Mouse (Mus musculus): ENCODE data around the gene Wscd2.

Wscd2 gene

GRCm38 (mm10) chr5:113485584-113486162, 4.5 kb upstream of the Wscd2 start:
- DNase-seq, result no peak

GRCm38 (mm10) chr5:113487879-113488278, 2.3 kb upstream of the Wscd2 start:
- DNase-seq, result no peak

GRCm38 (mm10) chr5:113489617-113490016, 516 bp upstream of the Wscd2 start:
- DNase-seq, result no peak

GRCm38 (mm10) chr5:113490467-113491260, 531 bp downstream of the Wscd2 start:
- peak; percentile 33 for DNase-seq

- no peak for DNase-seq
Observed at GRCm38 (mm10) chr5:113491552-113491951, 1.4 kb downstream of the Wscd2 start.

- DNase-seq, result no peak
Observed at GRCm38 (mm10) chr5:113491988-113492387, 1.9 kb downstream of the Wscd2 start.

- no peak for DNase-seq
Observed at GRCm38 (mm10) chr5:113492417-113493035, 2.4 kb downstream of the Wscd2 start.

- DNase-seq, result no peak
Observed at GRCm38 (mm10) chr5:113493997-113494396, 3.9 kb downstream of the Wscd2 start.

- DNase-seq, result no peak
Observed at GRCm38 (mm10) chr5:113496926-113497325, 6.8 kb downstream of the Wscd2 start.

- no peak for DNase-seq
Observed at GRCm38 (mm10) chr5:113499421-113499820, 9.3 kb downstream of the Wscd2 start.

GRCm38 (mm10) chr5:113503276-113503675, 13.1 kb downstream of the Wscd2 start:
- DNase-seq, result peak; percentile 60

- DNase-seq, result no peak
Observed at GRCm38 (mm10) chr5:113504654-113505053, 14.5 kb downstream of the Wscd2 start.

- no peak for DNase-seq
Observed at GRCm38 (mm10) chr5:113506065-113506464, 15.9 kb downstream of the Wscd2 start.

- no peak for DNase-seq
Observed at GRCm38 (mm10) chr5:113506779-113507178, 16.6 kb downstream of the Wscd2 start.

- DNase-seq, result no peak
Observed at GRCm38 (mm10) chr5:113509167-113509566, 19.0 kb downstream of the Wscd2 start.

GRCm38 (mm10) chr5:113513640-113514039, 23.5 kb downstream of the Wscd2 start:
- no peak for DNase-seq

GRCm38 (mm10) chr5:113514062-113514461, 23.9 kb downstream of the Wscd2 start:
- peak; percentile 87 for DNase-seq

GRCm38 (mm10) chr5:113516119-113516872, 26.2 kb downstream of the Wscd2 start:
- no peak for DNase-seq

GRCm38 (mm10) chr5:113516873-113517336, 26.8 kb downstream of the Wscd2 start:
- no peak for DNase-seq

- no peak for DNase-seq
Observed at GRCm38 (mm10) chr5:113517387-113517786, 27.3 kb downstream of the Wscd2 start.

- DNase-seq, result no peak
Observed at GRCm38 (mm10) chr5:113521037-113521436, 30.9 kb downstream of the Wscd2 start.

- DNase-seq, result no peak
Observed at GRCm38 (mm10) chr5:113538826-113539225, 48.7 kb downstream of the Wscd2 start.

- DNase-seq, result no peak
Observed at GRCm38 (mm10) chr5:113539438-113539837, 49.3 kb downstream of the Wscd2 start.
